Comparison of ENCODE assay signal across 24 mouse cellular contexts in the genomic region with DNA sequence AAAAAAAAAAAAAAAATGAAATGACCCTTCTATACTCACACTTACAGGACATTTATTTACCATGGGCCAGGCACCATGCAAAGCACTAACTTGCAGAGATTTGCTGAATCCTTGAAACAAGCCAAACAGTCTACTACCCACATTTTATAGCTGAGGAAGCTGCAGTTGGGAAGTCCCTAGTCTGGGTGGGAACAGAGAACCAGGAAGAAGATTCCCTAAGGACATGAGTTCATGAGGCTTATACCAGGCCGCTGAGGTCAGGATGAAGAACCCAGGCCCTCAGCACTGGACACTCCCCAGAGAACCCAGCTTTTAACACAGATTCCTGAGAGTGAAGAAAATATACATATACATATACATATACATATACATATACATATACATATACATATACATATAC.
"Had no signal": no experiment of that assay in that cellular context is flagged by ENCODE, and none has a peak within 500 bp of the region (broad histone marks: within the 10 kb centered on the region; RNA-seq: fewer than 3 reads in every experiment).

No protein-coding gene starts in this region.

- ATAC-seq: forebrain, postnatal 0 days; hindbrain, embryonic 16.5 days; inflammation-experienced regulatory T-cells, adult 6 months; intestine, embryonic 15.5 days; intestine, postnatal 0 days; liver, embryonic 12.5 days had no signal

- H3K36me3 ChIP-seq: heart, embryonic 10.5 days; heart, embryonic 12.5 days; hindbrain, embryonic 10.5 days; hindbrain, embryonic 12.5 days; intestine, embryonic 15.5 days; kidney, embryonic 15.5 days; limb, embryonic 10.5 days; limb, embryonic 12.5 days; liver, embryonic 12.5 days had no signal

- H3K9ac ChIP-seq: forebrain, postnatal 0 days; heart, embryonic 12.5 days; hindbrain, embryonic 12.5 days; hindbrain, embryonic 14.5 days; intestine, embryonic 15.5 days; kidney, embryonic 15.5 days; limb, embryonic 12.5 days; liver, embryonic 12.5 days; liver, embryonic 14.5 days had no signal

- H3K4me1 ChIP-seq: heart, embryonic 10.5 days had no signal

- H3K27me3 ChIP-seq: heart, embryonic 12.5 days; hindbrain, embryonic 12.5 days; intestine, embryonic 15.5 days; kidney, embryonic 15.5 days; limb, embryonic 12.5 days; liver, embryonic 12.5 days had no signal

- H3K9me3 ChIP-seq: heart, embryonic 10.5 days; heart, embryonic 12.5 days; hindbrain, embryonic 10.5 days; hindbrain, embryonic 12.5 days; intestine, embryonic 15.5 days; kidney, embryonic 15.5 days; limb, embryonic 10.5 days; limb, embryonic 12.5 days; liver, embryonic 12.5 days had no signal

- H3K4me3 ChIP-seq: heart, embryonic 10.5 days; heart, embryonic 12.5 days; hindbrain, embryonic 10.5 days; hindbrain, embryonic 12.5 days; intestine, embryonic 15.5 days; kidney, embryonic 15.5 days; layer of hippocampus, adult 2 months; left cerebral cortex, adult 2 months; limb, embryonic 10.5 days; limb, embryonic 12.5 days; liver, embryonic 12.5 days had no signal

- H3K4me2 ChIP-seq: heart, embryonic 12.5 days; hindbrain, embryonic 12.5 days; hindbrain, embryonic 14.5 days; intestine, embryonic 15.5 days; kidney, embryonic 15.5 days; limb, embryonic 12.5 days; liver, embryonic 12.5 days had no signal

- H3K27ac ChIP-seq: heart, embryonic 10.5 days; hindbrain, embryonic 10.5 days; hindbrain, embryonic 12.5 days; hindbrain, embryonic 14.5 days; intestine, embryonic 15.5 days; left cerebral cortex, adult 2 months; limb, embryonic 10.5 days; limb, embryonic 12.5 days; liver, embryonic 12.5 days; liver, embryonic 14.5 days had no signal

- DNase-seq: forebrain, postnatal 0 days; gastrocnemius, postnatal 14 days; heart, postnatal 10 days; heart, postnatal 36 days; kidney, adult 18-20 months; kidney, adult 9 months; kidney, postnatal 14 days; kidney, postnatal 36 days had no signal
